Mouse (Mus musculus): Measurements from ENCODE around the gene Pld6.

DNA sequence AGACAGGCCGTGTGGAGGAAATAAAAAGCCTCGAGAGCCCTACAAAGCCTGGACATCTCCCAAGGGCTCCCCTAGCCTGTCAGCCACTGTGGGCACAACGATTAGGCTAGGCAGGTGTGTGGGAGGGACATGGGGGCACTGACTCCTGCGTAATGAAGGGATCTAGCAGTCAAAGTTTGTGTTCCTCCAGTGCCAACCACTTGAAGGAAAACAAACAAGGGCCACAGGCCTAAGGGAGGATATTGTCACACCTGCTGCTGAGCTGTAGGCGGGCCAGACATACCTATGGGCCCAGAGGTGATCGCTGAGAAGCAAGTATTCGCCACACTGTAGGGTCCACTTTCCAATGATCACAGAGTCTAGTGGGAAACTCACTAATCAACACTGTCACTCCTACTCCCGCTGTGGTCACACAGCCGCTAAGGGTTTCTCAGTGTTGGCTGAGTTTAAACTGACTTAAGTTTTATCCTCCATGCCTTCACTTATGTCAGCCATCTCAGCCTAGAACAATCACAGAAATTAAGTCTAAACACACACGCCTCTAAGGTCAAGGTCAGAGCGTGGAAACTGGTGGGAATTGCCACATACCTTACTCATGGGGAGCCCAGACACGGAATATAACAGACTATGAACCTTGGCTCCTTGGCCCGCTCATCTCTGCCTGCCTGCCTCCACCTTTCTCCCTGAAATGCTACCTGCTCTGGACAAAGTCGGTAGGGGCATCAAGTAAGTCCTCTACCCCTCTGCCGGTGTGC, 824 bp downstream of the Pld6 start:
- no peak for TF ChIP-seq EP300 (IDR thresholded peaks at IDR 0.05; ENCODE audit: insufficient read depth, low read depth, low read length)
- no peak for TF ChIP-seq CTCF (IDR thresholded peaks at IDR 0.05)

Measured in heart, adult 2 months (tissue).